Mouse (Mus musculus) myocyte (in vitro differentiated cells): Measurements from ENCODE around the gene Vps35l. TPM values are rescaled to one million over a fixed set of nuclear protein-coding genes. Genes with fewer than 3 reads are reported as not detected.

Source experiments
- H3K27me3 ChIP-seq: one replicate; pipeline ENCODE4 v1.6.1; 2011; ENCODE audit not compliant: control insufficient read depth, insufficient read depth, insufficient read length
- H3K36me3 ChIP-seq: one replicate; pipeline ENCODE4 v1.6.1; 2011; ENCODE audit not compliant: control insufficient read depth, insufficient read depth
- H3K4me2 ChIP-seq: one replicate; pipeline ENCODE4 v1.6.1; 2011; ENCODE audit warnings: low read depth, control low read depth
- H3K4me3 ChIP-seq: one replicate; pipeline ENCODE4 v1.5.1; 2011; ENCODE audit warnings: mild to moderate bottlenecking, control low read depth, moderate library complexity
- H3K79me2 ChIP-seq: one replicate; pipeline ENCODE4 v1.6.1; 2011; ENCODE audit not compliant: control insufficient read depth, insufficient read depth
- H3ac ChIP-seq: one replicate; pipeline ENCODE4 v1.6.1; 2011; ENCODE audit not compliant: control insufficient read depth, insufficient read length
- CEBPB ChIP-seq: IDR thresholded peaks from 2 replicates; pipeline ENCODE4 v1.6.1; 2011; ENCODE audit warnings: mild to moderate bottlenecking, moderate library complexity; ENCODE audit not compliant: poor library complexity, insufficient read depth, severe bottlenecking
- E2F4 ChIP-seq: IDR thresholded peaks from one replicate; pipeline ENCODE4 v1.6.1; 2011; ENCODE audit warnings: mild to moderate bottlenecking, control low read depth, moderate library complexity; ENCODE audit not compliant: insufficient read depth
- MAX ChIP-seq: IDR thresholded peaks from one replicate; pipeline ENCODE4 v1.6.1; 2011; ENCODE audit warnings: low read depth, mild to moderate bottlenecking, control low read depth
- MYOD1 ChIP-seq, 3 experiments: IDR thresholded peaks; one replicate each; pipeline ENCODE4 v1.6.1; 2011; ENCODE audit warnings: control low read depth in 2 of 3, low read depth in 2 of 3, mild to moderate bottlenecking in 2 of 3, moderate library complexity in 1 of 3; ENCODE audit not compliant: insufficient read length in 2 of 3, control insufficient read depth in 1 of 3
- MYOG ChIP-seq, 3 experiments: IDR thresholded peaks; one replicate each; pipeline ENCODE4 v1.6.1; 2011; ENCODE audit warnings: control low read depth in 2 of 3, low read depth in 2 of 3, mild to moderate bottlenecking in 2 of 3; ENCODE audit not compliant: insufficient read length in 2 of 3, control insufficient read depth in 1 of 3, insufficient read depth in 1 of 3
- POLR2A ChIP-seq: IDR thresholded peaks from one replicate; pipeline ENCODE4 v1.6.1; 2011; ENCODE audit warnings: low read depth, mild to moderate bottlenecking, control low read depth, moderate library complexity; ENCODE audit not compliant: insufficient read length
- POLR2AphosphoS2 ChIP-seq: IDR thresholded peaks from one replicate; pipeline ENCODE4 v1.6.1; 2011; ENCODE audit warnings: low read depth, control low read depth; ENCODE audit not compliant: insufficient read length
- REST ChIP-seq: IDR thresholded peaks from one replicate; pipeline ENCODE4 v1.6.1; 2011; ENCODE audit warnings: mild to moderate bottlenecking, control low read depth, moderate library complexity; ENCODE audit not compliant: insufficient read depth, insufficient read length
- SRF ChIP-seq: IDR thresholded peaks from one replicate; pipeline ENCODE4 v1.6.1; 2011; ENCODE audit warnings: low read depth; ENCODE audit not compliant: control insufficient read depth, insufficient read length
- TCF12 ChIP-seq: IDR thresholded peaks from one replicate; pipeline ENCODE4 v1.6.1; 2011; ENCODE audit warnings: mild to moderate bottlenecking, control low read depth; ENCODE audit not compliant: poor library complexity, insufficient read depth, severe bottlenecking
- TCF3 ChIP-seq: IDR thresholded peaks from one replicate; pipeline ENCODE4 v1.6.1; 2011; ENCODE audit warnings: low read depth, control low read depth; ENCODE audit not compliant: insufficient read length
- USF1 ChIP-seq: IDR thresholded peaks from one replicate; pipeline ENCODE4 v1.6.1; 2011; ENCODE audit warnings: low read depth, mild to moderate bottlenecking, control low read depth, moderate library complexity
- polyA plus RNA-seq: library from polyadenylated mRNA; unstranded; fragments of >200 nt; fragmentation: generic; extraction: Trizol; gene quantifications from one replicate; pipeline ENCODE4 v1.2.1, GENCODE M21; 2012; ENCODE audit warnings: missing spikeins

The Vps35l gene
- polyA plus RNA-seq, 1 experiment = 35.7 TPM

DNA sequence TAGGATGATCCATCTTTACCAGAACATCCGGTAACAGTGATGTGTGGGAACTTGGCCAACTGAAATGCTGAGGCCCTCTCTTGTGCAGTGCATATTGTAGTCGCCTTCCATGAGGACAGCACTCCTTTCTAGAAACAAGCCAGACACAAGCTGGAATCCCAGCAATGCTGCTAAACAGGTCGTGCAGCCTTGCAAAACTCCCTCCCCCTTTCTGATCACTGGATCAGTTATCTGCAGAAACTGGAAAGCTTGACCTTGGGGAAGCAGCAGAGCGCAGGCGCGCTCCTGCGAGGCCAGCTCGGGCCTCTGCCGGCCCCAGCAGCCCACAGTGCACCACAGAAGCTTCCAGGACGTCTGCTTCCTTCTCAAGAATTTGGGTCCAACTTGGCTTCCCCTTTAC is 108.8 kb downstream of the Vps35l start:
- Histone ChIP-seq H3K4me3 (no peak overlapping the region), H3K4me2 (no peak overlapping the region), H3K27me3 (no peaks in the 10 kb centered on the region), H3K36me3 (peaks cover 29% of the 10 kb centered on the region), H3K79me2 (peaks cover 14% of the 10 kb centered on the region), H3ac (no peak overlapping the region)
- TF ChIP-seq POLR2A (no peak), E2F4 (no peak), MYOG (IDR thresholded peaks at IDR 0.05; ENCODE audit: control insufficient read depth in 1 of 3, insufficient read depth in 1 of 3, insufficient read length in 2 of 3, low read depth in 2 of 3) (no peak), MYOD1 (IDR thresholded peaks at IDR 0.05; ENCODE audit: control insufficient read depth in 1 of 3, insufficient read length in 2 of 3, low read depth in 2 of 3) (no peak), CEBPB (no peak), REST (no peak), POLR2AphosphoS2 (no peak), USF1 (no peak)

GRCm38 (mm10) chr7:118849543-118850250 is 109.7 kb downstream of the Vps35l start:
- no peak overlapping the region for H3K4me2 ChIP-seq
- TF ChIP-seq MYOG (IDR thresholded peaks at IDR 0.05; ENCODE audit: control insufficient read depth in 1 of 3, insufficient read depth in 1 of 3, insufficient read length in 2 of 3, low read depth in 2 of 3) = no peak
- no peak for TF ChIP-seq SRF
- no peak for TF ChIP-seq MAX
- TF ChIP-seq POLR2A = no peak
- no peak for TF ChIP-seq TCF12
- no peak for TF ChIP-seq MYOD1 (IDR thresholded peaks at IDR 0.05; ENCODE audit: control insufficient read depth in 1 of 3, insufficient read length in 2 of 3, low read depth in 2 of 3)
- TF ChIP-seq CEBPB = no peak

DNA sequence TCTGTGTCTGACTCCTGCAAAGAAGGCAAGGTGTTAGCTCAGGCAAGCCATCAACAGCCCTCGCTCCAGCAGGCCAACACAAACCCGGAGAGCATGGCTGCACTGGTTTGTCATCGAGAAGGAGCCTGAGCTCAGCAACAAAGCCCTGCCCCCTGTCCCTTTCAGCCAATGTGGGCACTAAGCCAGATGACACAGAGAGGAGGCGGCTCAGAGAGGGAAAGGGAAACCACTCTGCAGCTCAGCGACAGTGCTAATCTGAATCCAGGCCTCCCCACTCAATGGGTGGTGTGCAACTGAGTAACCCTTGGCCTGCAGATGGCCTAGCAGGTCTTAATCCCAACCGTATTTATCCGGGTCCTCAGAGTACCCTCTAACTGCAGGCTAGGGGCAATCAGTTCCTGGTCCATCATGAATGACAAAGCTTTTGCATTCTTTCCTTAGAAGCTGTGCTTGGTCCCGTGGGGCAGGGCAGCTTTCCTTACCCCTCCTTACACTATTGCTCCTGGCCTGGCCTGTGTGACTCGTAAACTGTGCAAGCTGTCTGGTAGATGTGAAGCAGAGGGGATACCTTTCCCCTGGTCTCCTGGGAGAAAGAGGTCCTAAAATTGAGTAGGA is 110.8 kb downstream of the Vps35l start:
- TF ChIP-seq E2F4 = no peak
- no peak for TF ChIP-seq POLR2AphosphoS2
- no peak for TF ChIP-seq TCF12
- Histone ChIP-seq H3K4me2 (peak overlapping the region; percentile 47), H3K4me3 (no peak overlapping the region), H3ac (no peak overlapping the region), H3K27me3 (no peaks in the 10 kb centered on the region), H3K79me2 (peaks cover 30% of the 10 kb centered on the region), H3K36me3 (peaks cover 21% of the 10 kb centered on the region)

More at GRCm38 (mm10) chr7:118849543-118850250, 109.7 kb downstream of the Vps35l start:
- H3K4me3 ChIP-seq = no peak overlapping the region
- H3K27me3 ChIP-seq = no peaks in the 10 kb centered on the region
- H3ac ChIP-seq = no peak overlapping the region
- peaks cover 23% of the 10 kb centered on the region for H3K79me2 ChIP-seq
- H3K36me3 ChIP-seq = peaks cover 21% of the 10 kb centered on the region

DNA sequence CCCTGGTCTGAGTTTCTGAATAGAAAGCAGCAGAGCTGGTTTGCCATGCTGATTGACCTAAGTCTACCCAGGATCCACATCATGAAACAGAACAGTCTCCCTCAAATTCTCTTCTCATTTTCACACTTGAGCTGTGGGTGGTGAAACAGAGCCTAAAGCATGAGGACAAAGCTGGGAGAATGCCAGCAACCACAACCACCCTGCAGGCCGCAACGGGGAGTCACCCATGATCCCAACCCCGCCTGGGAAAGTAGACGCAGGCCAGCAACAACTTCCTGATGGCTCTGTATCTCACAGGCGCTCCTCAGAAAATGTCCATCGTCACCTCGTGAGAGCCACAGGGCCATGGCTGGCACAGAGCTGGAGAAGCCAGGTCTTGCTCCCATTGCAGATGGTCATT is 111.5 kb downstream of the Vps35l start:
- Histone ChIP-seq H3K36me3 (peaks cover 21% of the 10 kb centered on the region), H3ac (no peak overlapping the region), H3K4me2 (peak overlapping the region; percentile 47), H3K4me3 (no peak overlapping the region), H3K79me2 (peaks cover 30% of the 10 kb centered on the region), H3K27me3 (no peaks in the 10 kb centered on the region)
- TF ChIP-seq POLR2AphosphoS2 (no peak), REST (no peak), SRF (no peak), MYOG (IDR thresholded peaks at IDR 0.05; ENCODE audit: control insufficient read depth in 1 of 3, insufficient read depth in 1 of 3, insufficient read length in 2 of 3, low read depth in 2 of 3) (peak in 1 of 3 experiments; percentile 11)

- peaks cover 30% of the 10 kb centered on the region for H3K79me2 ChIP-seq
- TF ChIP-seq SRF = no peak
- TF ChIP-seq TCF3 = no peak
- TF ChIP-seq REST = no peak
- TF ChIP-seq E2F4 = no peak
- no peak for TF ChIP-seq CEBPB
- TF ChIP-seq POLR2AphosphoS2 = no peak
- TF ChIP-seq POLR2A = no peak
- TF ChIP-seq USF1 = no peak
- TF ChIP-seq MAX = no peak
- no peak for TF ChIP-seq TCF12
- TF ChIP-seq MYOG (IDR thresholded peaks at IDR 0.05; ENCODE audit: control insufficient read depth in 1 of 3, insufficient read depth in 1 of 3, insufficient read length in 2 of 3, low read depth in 2 of 3) = no peak
- TF ChIP-seq MYOD1 (IDR thresholded peaks at IDR 0.05; ENCODE audit: control insufficient read depth in 1 of 3, insufficient read length in 2 of 3, low read depth in 2 of 3) = no peak
- no peaks in the 10 kb centered on the region for H3K27me3 ChIP-seq
- no peak overlapping the region for H3K4me3 ChIP-seq
- H3K4me2 ChIP-seq = no peak overlapping the region
- H3ac ChIP-seq = no peak overlapping the region
- H3K36me3 ChIP-seq = peaks cover 16% of the 10 kb centered on the region
Measured at GRCm38 (mm10) chr7:118852611-118853010, 112.6 kb downstream of the Vps35l start.
